Mouse (Mus musculus) liver, embryonic 11.5 days (tissue): Measurements from ENCODE around the gene Ces1d. TPM values are rescaled to one million over a fixed set of nuclear protein-coding genes. Genes with fewer than 3 reads are reported as not detected.
"Not testable (repeated sequence)": the region's sequence is repeated elsewhere in the genome, so short reads cannot be mapped to it uniquely, and the experiment has no call there.

ENCODE experiments used
- ATAC-seq: fragments of 200-750 bp; cut with Nextera tagmentation; replicated peaks from 2 replicates; pipeline ENCODE4 v1.8.0; 2017; ENCODE audit warnings: moderate number of reproducible peaks, mild to moderate bottlenecking, moderate TSS enrichment, moderate library complexity; ENCODE audit not compliant: low FRiP score
- DNase-seq: peaks from one replicate; pipeline ENCODE4 v3.0.0-alpha.2; 2017; ENCODE audit warnings: low spot score
- H3K27ac ChIP-seq: fragments of 300-500 bp; sonication (generic); 2 replicates; pipeline ENCODE4 v1.5.1; 2014; ENCODE audit warnings: mild to moderate bottlenecking, low read depth, low read length, control low read depth
- H3K27me3 ChIP-seq: fragments of 300-500 bp; sonication (generic); replicated peaks from 2 replicates; pipeline ENCODE4 v1.6.1; 2014; ENCODE audit warnings: low read length, mixed read lengths; ENCODE audit not compliant: control insufficient read depth, insufficient read depth
- H3K36me3 ChIP-seq: fragments of 300-500 bp; sonication (generic); 2 replicates; pipeline ENCODE4 v1.6.1; 2014; ENCODE audit warnings: mild to moderate bottlenecking, low read length, moderate library complexity, mixed read lengths; ENCODE audit not compliant: control insufficient read depth, insufficient read depth
- H3K4me1 ChIP-seq: fragments of 300-500 bp; sonication (generic); replicated peaks from 2 replicates; pipeline ENCODE4 v1.6.1; 2014; ENCODE audit warnings: low read length, mixed read lengths; ENCODE audit not compliant: control insufficient read depth, insufficient read depth
- H3K4me2 ChIP-seq: fragments of 300-500 bp; sonication (generic); 2 replicates; pipeline ENCODE4 v1.6.1; 2014; ENCODE audit warnings: mild to moderate bottlenecking, control low read depth, moderate library complexity
- H3K4me3 ChIP-seq: fragments of 300-500 bp; sonication (generic); 2 replicates; pipeline ENCODE4 v1.5.1; 2014; ENCODE audit warnings: low read depth, low read length, control low read depth
- H3K9ac ChIP-seq: fragments of 300-500 bp; sonication (generic); 2 replicates; pipeline ENCODE4 v1.6.1; 2014; ENCODE audit warnings: low read depth, low read length, control low read depth
- H3K9me3 ChIP-seq: fragments of 300-500 bp; sonication (generic); 2 replicates; pipeline ENCODE4 v1.6.1; 2016; ENCODE audit warnings: low read length, inconsistent platforms, mixed read lengths; ENCODE audit not compliant: control insufficient read depth
- WGBS: fragments of 180-500 bp; shearing (Covaris S2); extraction: QIAGEN DNeasy Blood & Tissue Kit; methylation state at CpG from one replicate; pipeline ENCODE4 v1.1.7; 2014; 5-methylcytosine and 5-hydroxymethylcytosine counted together
- polyA plus RNA-seq: library from polyadenylated mRNA; unstranded; fragments of >200 nt; fragmentation: Nextera tagmentation; extraction: Ambion mirVana; gene quantifications from 2 replicates; pipeline ENCODE4 v1.2.1, GENCODE M21; 2014

The Ces1d gene
- polyA plus RNA-seq, 1 experiment from 2014 or later: 0.16 TPM

- not testable (repeated sequence) for H3K36me3 ChIP-seq, H3K27ac ChIP-seq, ATAC-seq, H3K4me2 ChIP-seq, H3K4me1 ChIP-seq, H3K9ac ChIP-seq, H3K9me3 ChIP-seq, DNase-seq, H3K4me3 ChIP-seq, H3K27me3 ChIP-seq
- 88% methylated on average over 1 of the region's 1 CpGs for WGBS
These were observed 28.8 kb upstream of the Ces1d start for GRCm38 (mm10) chr8:93226471-93226870.

DNA sequence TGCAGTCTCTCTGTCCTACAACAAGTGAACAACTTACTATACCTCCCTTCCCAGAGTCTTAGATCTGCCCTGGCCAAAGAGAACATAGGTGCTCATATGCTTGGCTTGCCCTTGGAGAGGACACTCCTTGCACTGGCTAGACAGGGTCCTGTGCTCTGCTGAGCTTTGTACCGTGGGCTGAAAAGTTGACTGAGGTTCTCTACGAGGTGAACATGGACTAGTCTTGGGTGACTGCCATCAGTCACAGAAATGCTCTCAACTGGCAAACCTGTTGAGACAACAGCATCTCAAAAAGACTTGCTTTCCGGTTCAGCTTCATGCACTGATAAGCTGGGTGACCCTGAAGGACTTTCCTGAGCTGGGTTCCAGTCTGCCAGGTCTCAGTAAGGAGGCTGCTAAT lies 24.3 kb upstream of the Ces1d start:
- Histone ChIP-seq H3K9me3 (no peaks in the 10 kb centered on the region), H3K9ac (no peak overlapping the region), H3K36me3 (no peaks in the 10 kb centered on the region), H3K4me3 (no peak overlapping the region), H3K4me1 (no peaks in the 10 kb centered on the region), H3K27me3 (no peaks in the 10 kb centered on the region; the same call in 1 of the 2 replicates), H3K4me2 (no peak overlapping the region), H3K27ac (no peak overlapping the region)
- ATAC-seq: no peak
- DNase-seq: no peak
- WGBS: 77% methylated on average over 3 of the region's 3 CpGs

DNA sequence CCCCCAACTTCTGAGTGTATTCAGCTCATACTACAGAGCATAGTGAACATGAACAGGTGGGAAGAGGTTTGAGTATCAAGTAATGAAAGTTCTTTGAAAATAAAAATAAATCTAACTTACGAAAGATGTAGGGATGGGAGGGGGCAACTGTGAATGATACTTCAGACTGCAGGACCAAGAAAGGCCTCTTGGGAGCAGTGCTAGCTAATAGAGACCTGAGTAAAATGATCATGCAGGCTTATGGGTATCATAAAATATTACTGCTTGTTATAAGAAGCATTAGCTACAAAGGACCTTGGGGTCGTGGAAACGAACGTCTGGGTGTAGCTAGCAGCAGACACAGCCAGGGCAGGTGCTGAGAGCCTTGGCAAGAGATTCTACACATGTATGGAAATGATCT lies 20.2 kb upstream of the Ces1d start:
- no peak overlapping the region for H3K9ac ChIP-seq
- H3K36me3 ChIP-seq: no peaks in the 10 kb centered on the region
- no peak overlapping the region for H3K4me3 ChIP-seq
- no peak for ATAC-seq
- H3K27ac ChIP-seq: no peak overlapping the region
- H3K9me3 ChIP-seq: no peaks in the 10 kb centered on the region
- no peak for DNase-seq
- H3K4me2 ChIP-seq: no peak overlapping the region
- no peaks in the 10 kb centered on the region for H3K4me1 ChIP-seq
- no peaks in the 10 kb centered on the region; the same call in 1 of the 2 replicates for H3K27me3 ChIP-seq
- 75% methylated on average over 4 of the region's 4 CpGs for WGBS

GRCm38 (mm10) chr8:93217375-93217774 lies 19.7 kb upstream of the Ces1d start:
- ATAC-seq: no peak
- H3K27ac ChIP-seq: no peak overlapping the region
- no peak overlapping the region for H3K4me2 ChIP-seq

GRCm38 (mm10) chr8:93211091-93211490 lies 13.5 kb upstream of the Ces1d start:
- Histone ChIP-seq H3K27me3 (no peaks in the 10 kb centered on the region), H3K4me2 (no peak overlapping the region), H3K9ac (no peak overlapping the region), H3K4me3 (no peak overlapping the region), H3K36me3 (no peaks in the 10 kb centered on the region), H3K27ac (no peak overlapping the region), H3K4me1 (no peaks in the 10 kb centered on the region), H3K9me3 (no peaks in the 10 kb centered on the region)
- DNase-seq (no peak), ATAC-seq (no peak)

More at GRCm38 (mm10) chr8:93217375-93217774, 19.7 kb upstream of the Ces1d start:
- 69% methylated on average over 1 of the region's 1 CpGs for WGBS
- Histone ChIP-seq H3K9me3 (no peaks in the 10 kb centered on the region), H3K27me3 (no peaks in the 10 kb centered on the region; the same call in 1 of the 2 replicates), H3K4me1 (no peaks in the 10 kb centered on the region), H3K4me3 (no peak overlapping the region), H3K9ac (no peak overlapping the region), H3K36me3 (no peaks in the 10 kb centered on the region)
- no peak for DNase-seq

DNA sequence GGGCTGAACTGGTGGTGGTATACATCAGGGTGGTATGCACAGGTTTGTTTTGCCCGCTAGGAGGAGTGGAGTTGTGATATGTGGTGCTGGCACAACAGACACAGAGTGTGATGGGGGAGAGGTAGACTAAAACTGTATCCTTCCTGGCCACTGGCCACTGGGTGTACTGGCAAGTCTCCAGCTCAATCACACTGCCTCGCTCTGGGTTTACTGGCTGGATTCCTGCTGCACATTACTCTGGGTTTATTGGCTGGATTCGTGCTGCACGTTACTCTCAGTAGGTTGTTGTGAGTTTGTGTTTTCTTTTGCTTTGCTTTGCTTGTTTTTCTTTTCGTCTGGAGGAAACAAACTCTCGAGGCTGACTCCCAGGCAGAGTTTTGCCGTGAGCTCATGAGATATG lies 1.5 kb upstream of the Ces1d start:
- WGBS: 73% methylated on average over 7 of the region's 7 CpGs
- H3K27ac ChIP-seq, H3K9me3 ChIP-seq, H3K4me2 ChIP-seq, DNase-seq, H3K4me3 ChIP-seq, H3K4me1 ChIP-seq, H3K9ac ChIP-seq, H3K36me3 ChIP-seq, H3K27me3 ChIP-seq, ATAC-seq: not testable (repeated sequence)

- Histone ChIP-seq H3K4me3 (no peak overlapping the region), H3K36me3 (no peaks in the 10 kb centered on the region), H3K9me3 (no peaks in the 10 kb centered on the region), H3K9ac (no peak overlapping the region), H3K4me1 (no peaks in the 10 kb centered on the region), H3K27ac (no peak overlapping the region), H3K27me3 (no peaks in the 10 kb centered on the region), H3K4me2 (no peak overlapping the region)
- no peak for ATAC-seq
- WGBS: 84% methylated on average over 5 of the region's 5 CpGs
- DNase-seq: no peak
These were observed 1.2 kb downstream of the Ces1d start for GRCm38 (mm10) chr8:93196436-93196835.

DNA sequence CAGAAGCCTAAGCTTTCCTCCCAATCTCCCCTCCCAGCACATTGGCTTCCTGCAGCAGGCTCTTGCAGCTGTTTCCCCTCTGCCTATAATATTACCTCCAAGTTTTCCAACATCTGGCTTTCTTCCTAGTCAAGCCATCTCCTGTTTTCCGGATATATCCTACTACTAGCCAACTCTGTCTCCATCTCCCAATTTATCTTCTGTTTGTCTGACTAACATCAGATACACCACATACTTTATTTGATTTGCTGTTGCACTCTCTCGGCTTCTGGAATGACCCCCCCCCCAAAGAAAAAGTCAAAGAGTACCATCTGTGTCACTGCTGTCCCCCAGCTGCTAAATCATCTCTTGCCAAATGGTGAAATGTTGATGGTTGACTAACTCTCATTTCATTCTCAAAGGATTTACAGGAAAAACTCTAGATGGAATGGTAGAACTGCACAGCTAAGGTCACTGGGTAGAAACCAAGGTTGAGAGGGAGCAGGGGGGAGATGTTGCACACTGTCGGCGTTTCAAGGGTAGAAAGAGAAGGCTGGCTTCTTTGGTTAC lies 17.0 kb downstream of the Ces1d start:
- no peaks in the 10 kb centered on the region for H3K36me3 ChIP-seq
- no peak for ATAC-seq
- H3K9ac ChIP-seq: no peak overlapping the region
- no peak overlapping the region for H3K27ac ChIP-seq
- no peak overlapping the region for H3K4me2 ChIP-seq
- H3K27me3 ChIP-seq: no peaks in the 10 kb centered on the region
- H3K4me3 ChIP-seq: no peak overlapping the region
- WGBS: 68% methylated on average over 4 of the region's 4 CpGs
- DNase-seq: no peak
- no peaks in the 10 kb centered on the region for H3K9me3 ChIP-seq
- H3K4me1 ChIP-seq: no peaks in the 10 kb centered on the region

DNA sequence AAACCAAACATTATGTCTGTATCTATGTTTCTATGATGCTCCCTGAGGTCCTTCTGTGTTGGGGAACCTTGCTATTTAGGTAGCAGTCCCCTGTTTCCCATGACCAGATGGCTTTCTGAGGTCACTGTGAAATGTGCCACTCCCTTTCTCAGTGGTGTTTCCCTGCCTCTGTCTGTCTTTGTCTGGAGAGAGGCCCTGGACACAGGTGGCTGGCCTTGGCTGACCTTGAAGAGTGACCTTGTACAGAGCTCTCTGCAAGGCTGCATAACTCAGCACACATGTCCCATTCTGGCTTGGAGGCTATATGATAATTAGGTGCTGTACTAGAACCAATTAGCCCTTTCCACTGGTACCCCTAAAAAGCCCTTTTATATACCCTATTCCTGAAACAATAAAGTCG lies 21.0 kb downstream of the Ces1d start:
- no peak overlapping the region for H3K4me3 ChIP-seq
- no peak overlapping the region for H3K27ac ChIP-seq
- H3K36me3 ChIP-seq: no peaks in the 10 kb centered on the region
- no peak overlapping the region for H3K4me2 ChIP-seq
- 62% methylated on average over 1 of the region's 1 CpGs for WGBS
- H3K27me3 ChIP-seq: no peaks in the 10 kb centered on the region
- DNase-seq (no peak), ATAC-seq (no peak)
- no peak overlapping the region for H3K9ac ChIP-seq
- H3K9me3 ChIP-seq: no peaks in the 10 kb centered on the region
- H3K4me1 ChIP-seq: no peaks in the 10 kb centered on the region
